Mouse (Mus musculus) retina, postnatal 7 days (tissue): ENCODE measurements around the gene Smim6.
A peak's percentile ranks its signal among the peaks of the same experiment; 100 is the strongest.

Experiments used
- DNase-seq: peaks from one replicate; pipeline ENCODE4 v3.0.0-alpha.2; 2012; ENCODE audit warnings: low read depth, low spot score

Smim6 gene

DNA sequence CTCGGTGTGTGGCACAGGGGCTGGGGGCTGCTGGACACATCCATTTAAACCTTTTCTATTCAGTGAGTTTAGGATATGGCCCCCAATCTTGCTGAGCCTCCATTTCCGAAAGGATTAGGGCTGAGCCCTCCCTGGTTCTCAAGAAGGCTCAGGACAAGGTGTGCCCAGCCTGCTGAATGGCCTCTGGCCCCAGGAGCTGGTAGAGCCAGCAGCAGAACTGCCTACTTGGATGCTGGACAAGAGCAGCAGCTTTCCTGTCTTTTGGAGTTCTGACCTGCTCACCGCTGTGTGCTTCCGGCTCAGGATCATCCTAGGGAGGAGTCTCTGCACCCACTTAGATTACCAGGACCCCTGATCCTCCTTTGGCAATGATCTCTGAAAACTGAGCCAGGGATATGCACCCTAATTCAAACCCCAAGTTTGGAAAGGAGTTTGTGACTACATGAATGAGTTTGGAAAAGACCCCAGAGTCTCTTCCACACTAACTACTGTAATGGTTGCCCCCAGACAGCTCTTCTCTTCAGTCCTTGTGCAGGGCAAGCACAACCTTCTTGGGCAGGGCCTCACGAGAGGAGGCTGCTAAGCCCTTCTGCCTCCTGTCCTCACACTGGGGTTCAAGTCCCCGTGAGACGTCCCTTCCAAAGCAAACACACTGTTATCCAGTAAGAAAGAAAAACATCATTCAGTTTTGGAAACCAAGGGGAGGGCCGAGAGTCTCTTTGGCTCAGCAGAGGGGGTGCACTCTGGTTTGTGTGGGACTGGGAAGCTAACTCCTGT lies 11.1 kb upstream of the Smim6 start:
- no peak for DNase-seq

DNA sequence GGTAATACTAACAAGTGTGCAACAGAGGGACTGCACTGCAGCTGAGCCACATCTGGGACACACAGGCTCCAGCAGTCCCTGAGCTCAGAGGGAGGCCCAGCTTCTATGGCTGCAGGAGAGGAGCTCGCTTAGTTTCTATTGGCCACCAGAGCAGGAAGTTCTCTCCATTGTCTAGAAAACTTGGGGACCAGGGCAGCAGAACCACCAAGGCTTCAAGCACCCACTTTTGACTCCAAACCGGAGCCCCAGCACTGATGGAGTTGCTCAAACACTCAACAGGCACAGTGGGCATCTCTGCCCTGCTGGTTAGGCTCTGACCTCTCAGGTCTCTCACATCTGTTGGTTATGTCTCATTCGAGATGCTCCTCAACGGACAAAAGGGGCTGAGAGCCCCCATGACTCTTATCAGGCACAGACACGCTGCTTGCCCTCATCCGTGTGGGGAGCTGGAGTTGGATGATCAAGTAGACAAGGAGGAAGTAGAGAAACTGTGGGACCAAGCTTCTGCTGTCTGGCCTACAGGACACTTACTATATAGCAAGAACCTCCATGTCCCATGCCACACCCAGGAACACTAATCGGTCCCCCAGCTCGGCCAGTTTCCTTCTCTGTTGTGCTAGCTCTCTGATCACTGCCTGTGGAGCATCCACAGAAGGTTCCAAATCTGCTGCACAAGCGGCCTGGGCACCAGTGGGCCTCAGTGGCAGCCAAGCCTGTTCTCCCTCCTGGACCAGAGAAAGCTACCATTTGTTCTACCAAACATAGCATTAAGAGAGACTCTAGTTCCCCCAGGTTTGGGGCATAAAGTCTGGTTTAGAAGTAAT lies 10.3 kb upstream of the Smim6 start:
- DNase-seq, result no peak

DNA sequence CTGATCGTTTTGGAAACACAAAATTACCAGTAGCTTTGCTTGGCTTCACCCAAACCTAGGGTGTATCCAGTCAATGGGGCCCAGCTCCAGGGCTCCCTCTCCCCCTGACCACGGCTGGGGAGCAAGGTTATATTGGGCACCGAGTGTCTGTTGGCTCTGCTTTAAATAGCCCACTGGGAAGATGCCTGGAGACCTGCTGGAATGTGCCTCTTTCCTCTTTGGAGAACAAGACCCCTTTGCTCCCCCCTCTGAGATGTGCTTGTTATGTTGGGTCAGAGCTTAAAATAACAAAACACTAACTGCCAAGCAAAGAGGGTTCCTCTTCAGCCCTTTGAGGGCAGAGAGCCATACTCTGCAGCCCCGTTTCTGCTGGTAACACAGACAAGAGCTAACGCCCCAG lies 9.6 kb upstream of the Smim6 start:
- DNase-seq, result no peak

DNA sequence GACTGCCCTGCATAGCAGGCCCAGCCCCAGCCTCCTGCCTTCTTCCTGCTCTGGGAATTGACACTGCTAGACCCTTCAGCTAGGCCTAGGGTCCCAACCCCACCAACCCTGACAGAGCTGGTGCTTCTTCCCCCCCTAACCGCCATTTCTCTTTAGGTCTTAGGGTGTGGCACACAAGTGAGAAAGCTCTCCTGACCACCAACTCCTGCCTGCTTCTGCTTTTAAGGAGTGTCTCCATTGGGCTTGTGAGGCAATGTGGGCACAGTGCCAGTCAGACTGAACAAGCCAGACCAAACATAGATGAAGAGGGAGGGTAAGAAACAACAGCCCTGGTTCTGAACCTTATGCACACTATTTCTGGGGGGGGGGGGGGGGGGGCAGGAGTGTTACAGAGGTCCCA lies 9.0 kb upstream of the Smim6 start:
- no peak for DNase-seq

DNA sequence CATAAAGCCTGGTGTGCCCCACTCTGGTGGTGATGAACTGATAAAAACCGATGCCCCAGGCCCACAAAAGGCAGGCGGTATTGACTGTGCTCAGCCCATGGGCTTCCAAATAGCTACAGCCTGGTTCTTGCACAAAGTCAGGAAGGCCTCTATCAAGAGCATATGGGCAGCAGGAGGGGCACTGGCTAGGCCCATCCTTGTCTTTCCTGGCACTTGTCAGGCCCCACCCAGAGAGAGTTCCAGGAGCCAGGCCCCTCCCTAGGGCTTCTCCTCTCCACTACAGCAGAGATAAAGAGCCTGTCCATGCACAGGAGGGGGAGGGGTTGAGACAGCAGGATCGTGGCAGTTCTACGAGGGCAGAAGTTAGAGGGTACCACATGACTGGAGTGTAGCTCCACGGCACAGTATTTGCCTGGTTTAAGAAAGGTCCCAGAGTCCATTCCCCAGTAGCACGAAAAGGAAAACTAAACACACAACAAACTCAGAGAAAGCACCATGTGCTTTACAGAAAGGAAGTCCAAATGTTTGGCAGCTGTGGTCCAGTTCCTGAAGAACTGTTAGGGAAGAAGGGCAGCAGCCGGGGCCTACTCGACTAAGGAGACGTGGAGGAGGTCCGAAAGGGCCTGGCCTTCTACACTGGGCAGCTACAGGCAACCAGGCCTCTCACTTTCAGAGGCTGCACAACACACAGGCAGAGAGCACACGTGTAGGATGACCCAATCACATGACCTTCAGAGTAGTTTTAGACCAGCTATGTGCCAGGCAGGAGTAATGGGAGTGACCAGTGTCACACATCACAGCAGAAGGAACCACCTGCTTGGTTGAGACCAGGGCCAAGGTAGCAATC lies 8.2 kb upstream of the Smim6 start:
- DNase-seq, result no peak

DNA sequence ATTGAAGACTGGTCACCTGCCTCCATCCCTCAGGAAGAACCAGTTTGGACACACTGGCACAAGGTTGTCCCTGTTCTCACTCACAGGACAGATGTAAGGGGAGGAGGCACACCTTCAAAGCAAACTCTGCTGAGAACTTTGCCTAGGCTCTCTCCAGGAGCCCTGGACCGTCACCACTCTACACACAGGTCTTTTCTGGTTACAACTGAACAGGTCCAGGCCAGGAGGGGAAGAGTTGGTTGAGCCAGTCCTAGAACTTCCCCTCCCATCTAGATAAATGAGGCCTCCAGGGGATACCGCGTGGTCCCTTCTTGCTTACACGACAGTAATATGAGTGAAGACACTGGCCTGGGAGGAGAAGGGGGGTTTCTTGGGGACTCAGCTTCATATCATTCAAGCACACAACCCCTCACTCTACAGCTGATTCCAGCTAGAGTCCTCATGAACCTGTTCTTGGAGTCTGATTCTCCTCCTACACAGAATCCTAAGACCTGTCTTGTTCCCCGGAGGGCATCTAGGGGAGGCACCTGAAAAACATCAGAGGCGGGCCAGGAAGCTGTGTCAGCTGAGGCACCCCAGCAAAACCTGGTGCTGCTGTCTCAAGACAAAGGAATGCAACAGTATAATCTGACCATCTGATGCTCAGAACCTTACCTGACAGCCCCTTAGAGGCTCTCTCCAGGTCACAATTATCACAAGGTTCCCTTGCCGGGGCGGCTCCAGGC lies 7.4 kb upstream of the Smim6 start:
- DNase-seq, result no peak

DNA sequence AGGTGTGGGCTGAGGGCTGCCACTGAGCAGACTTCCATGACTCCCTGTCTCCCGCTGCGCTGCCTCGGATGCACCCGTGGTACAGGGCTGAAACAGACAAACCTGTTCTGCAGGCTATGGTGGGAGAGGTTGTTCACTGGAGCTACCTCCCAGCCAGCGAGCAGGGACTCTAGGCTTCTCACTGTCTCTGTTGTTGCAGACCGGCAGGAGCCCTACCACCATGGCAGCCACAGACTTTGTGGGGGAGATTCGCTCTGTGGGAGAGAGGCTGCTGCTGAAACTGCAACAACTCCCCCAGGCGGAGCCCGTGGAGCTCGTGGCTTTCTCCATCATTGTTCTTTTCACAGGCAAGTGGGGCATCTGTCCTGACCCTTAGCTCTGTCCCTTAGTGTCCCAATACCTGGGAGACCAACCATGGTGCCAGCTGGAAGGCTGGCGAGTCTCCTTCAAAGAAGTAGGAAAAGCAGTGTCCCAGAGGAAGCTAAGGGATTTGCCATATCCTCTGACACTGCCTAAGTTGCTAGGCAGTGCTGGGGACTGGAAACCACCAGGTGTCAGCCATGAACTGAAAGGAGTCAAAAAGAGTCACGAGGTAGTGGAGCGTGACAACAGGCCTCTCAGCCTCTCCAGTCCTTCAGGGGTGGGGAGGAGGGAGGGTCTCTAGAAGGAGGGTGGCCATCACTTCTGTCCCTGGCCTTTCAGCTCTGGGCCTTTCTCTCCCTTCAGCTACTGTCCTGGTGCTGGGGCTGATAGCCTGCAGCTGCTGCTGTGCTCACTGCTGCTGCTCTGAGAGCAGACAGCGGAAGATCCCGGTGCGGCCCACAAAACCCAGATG lies 6.6 kb upstream of the Smim6 start:
- no peak for DNase-seq

DNA sequence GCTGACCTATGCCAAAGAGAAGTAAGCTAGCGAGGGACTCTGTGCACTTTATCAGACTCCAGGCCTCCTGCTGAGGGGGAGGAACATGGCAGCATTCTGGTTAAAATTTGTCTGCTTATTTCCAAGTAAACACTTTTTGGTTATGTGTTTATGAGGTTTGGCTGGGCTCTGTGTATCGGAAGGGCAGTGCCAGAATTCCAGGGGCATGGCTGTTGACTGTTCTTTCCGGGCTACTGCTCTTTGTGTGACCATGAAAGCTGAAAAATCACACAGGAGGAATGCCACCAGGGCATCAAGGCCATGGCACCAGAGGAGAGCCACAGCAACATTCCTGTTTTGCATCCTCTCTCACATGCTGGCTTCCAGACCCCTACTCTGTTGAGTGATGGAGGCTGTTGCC lies 5.7 kb upstream of the Smim6 start:
- no peak for DNase-seq

DNA sequence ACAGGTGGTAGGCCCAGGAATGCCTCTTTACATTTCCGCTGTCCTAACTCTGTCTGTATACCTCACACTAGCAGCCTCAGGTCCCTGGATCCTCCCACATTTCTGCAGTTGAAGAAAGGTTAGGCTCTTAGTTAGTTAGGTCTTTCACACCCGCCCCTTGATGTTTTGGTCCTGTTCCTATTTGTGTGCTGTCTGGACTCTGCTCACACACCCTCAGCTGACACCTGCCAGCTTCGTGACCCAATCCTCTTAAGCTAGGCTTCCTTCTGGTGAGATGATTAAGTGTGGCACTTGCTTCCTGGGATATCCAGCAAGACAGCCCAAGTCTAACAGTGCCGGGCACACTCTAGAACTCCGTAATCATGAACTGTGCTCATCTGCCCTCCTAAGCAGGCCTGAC lies 5.3 kb upstream of the Smim6 start:
- peak; percentile 43 for DNase-seq

DNA sequence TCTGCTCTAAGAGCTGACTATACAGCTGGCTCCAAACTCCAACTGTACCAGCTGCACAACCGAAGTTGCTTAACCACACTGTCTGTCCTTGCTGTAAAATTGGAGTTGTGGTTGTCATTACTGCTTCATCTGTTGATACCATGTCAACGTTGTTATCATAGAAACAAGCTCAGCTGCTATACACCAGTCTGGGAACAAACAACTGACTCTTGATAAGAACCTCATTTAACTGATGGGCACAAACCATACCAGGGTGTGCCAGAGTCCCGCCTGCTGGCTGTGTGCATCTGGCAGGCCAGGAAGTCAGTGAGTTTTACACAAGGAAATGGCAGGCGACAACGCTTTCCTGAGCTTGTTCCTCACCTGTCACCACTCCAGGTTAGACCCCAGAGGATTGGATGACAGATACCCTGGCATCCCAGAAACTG lies 669 bp upstream of the Smim6 start:
- DNase-seq, result no peak

DNA sequence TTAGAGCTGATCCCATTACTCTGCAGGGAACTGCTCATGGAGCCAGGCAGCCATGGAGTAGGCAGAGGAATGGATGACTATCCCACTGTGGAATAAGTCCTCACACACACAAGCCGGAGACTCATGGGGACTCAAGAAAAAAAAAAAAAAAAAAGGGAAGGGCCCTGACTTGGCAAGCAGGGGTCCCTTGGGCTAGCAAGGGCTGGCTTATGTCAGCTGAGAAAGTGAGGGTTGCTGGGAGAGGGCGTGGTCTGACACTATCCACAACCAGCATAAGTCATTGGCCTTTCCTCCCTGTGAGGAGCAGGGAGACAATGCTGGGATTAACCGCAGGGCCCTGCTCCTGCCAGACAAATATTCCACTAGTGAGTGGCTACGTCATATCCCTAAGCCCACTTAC lies 4.8 kb downstream of the Smim6 start:
- no peak for DNase-seq

DNA sequence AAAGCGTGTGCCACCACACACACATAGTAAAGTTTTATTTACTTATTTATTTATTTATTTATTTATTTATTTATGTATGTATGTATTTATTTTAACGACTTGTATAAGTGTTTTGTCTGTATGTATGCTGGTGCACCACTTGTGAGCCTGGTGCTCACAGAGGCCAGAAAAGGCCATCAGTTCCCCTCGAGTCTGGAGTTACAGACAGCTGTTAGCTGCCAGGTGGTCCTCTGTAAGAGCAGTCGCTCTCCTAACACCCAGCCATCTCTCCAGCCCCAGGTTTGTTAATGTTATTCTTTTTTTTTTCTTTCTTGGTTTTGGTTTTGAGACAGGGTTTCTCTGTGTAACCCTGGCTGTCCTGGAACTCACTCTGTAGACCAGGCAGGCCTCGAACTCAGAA lies 6.8 kb downstream of the Smim6 start:
- no peak for DNase-seq

DNA sequence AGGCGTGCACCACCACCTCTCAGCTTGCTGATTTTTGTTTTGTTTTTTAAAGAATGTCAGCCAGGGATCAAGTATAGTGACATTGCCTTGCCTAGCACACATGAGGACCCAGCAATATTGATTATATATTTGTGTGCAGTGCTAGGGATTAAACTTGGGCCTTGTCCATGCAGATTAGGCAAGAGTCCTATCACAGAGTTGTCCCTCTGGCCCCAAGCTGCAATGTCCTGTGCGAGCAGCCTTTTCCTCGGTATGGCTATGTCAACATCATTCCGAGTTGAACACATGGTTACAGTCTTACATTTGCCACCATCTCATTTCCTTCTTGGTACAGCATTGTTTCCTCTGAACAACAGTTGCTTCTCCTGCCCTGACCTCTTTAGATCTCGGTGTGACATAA lies 7.3 kb downstream of the Smim6 start:
- no peak for DNase-seq

DNA sequence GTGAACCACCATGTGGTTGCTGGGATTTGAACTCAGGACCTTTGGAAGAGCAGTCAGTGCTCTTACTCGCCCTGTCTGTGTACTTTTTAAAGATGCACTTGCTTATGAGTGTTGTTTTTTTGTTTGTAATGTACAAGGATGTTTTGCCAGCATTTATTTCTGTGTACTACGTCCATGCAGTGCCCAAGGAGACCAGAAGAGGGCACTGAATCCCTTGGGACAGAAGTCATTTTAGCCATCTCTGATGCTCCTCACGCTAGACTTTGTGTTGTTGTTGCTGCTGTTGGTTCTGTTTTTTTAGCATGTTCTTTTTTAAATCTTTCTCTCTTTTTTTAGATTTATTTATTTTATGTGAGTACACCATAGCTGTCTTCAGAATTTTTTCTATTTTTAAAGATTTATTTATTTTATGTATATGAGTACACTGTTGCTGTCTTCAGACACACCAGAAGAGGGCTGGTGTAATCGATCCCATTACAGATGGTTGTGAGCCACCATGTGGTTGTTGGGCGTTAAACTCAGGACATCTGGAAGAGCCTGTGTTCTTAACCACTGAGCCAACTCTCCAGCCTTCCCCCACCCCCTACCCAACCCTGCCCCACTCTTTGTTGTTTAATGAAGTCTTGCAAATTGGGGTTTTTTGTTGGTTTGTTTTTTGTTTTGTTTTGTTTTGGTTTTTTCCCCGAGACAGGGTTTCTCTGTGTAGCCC lies 8.4 kb downstream of the Smim6 start:
- DNase-seq, result no peak

DNA sequence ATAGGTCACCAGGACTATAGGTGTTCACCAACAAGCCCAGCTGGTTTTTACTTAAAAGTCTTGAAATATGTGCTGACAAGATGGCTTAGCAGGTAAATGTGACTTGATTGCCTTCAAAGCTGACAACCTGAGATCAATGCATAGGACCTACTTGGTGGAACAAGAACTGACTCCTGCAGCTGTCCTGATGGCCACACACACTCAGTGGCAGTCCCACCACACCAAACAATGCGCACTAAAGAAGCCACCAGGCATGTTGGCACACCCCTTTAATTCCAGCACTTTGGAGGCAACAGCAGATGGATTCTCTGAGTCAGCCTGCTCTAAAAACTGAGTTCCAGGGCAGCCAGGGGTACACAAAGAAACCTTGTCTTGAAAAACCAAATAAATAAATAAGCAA lies 10.2 kb downstream of the Smim6 start:
- DNase-seq, result no peak

DNA sequence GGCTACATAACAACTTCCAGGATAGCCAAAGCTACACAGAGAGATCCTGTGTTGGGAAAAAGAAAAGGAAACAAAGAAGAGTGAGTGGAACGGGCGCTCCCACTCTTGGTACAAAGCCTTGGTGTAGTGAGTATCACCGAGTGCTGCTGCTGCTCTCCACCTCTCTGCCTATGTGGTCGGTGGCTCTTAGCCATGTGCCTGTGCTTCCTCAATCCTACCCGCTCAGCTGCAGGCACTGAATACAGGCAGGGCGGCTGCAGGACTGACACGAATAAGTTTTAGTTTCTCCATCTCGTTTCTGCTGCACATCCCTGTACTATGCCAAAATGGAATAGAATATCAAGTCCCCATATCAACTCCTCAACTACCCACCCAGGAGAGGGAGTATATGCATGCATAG lies 17.2 kb downstream of the Smim6 start:
- DNase-seq, result no peak

DNA sequence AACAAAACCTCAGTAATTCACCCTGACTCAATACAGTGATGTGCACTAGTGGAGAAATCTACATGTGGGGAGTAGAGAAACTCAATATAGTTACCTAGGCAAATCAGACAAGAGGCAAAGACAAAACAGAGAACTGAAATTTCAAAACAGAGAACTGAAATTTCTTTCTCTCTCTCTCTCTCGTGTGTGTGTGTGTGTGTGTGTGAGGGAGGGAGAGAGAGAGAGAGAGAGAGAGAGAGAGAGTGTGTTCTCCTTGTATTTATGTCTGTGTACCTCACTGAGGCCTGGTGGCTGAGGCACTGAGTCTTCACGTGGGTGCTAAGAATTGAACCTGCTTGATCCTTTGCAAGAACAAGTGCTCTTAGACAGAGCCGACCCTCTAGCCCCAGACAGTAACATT lies 18.0 kb downstream of the Smim6 start:
- DNase-seq, result no peak

DNA sequence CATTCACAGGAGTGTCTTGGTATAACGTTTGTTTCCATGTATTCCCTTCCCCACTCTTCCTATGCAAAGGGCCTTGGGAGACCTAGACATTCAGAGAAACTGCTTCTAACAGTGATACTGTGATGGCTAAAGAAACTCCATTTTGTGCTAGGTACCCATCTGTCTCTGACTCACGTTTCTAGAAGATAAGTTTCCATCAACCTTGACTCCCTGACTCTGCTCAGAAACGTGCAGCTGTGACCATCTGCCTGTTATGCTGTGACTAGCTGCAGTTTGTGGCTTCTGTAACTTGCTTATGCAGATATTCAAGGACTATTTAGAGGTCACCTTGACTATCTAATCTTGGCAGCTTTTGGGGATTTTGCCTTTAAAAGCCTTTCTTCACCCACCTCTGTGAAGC lies 19.4 kb downstream of the Smim6 start:
- no peak for DNase-seq

DNA sequence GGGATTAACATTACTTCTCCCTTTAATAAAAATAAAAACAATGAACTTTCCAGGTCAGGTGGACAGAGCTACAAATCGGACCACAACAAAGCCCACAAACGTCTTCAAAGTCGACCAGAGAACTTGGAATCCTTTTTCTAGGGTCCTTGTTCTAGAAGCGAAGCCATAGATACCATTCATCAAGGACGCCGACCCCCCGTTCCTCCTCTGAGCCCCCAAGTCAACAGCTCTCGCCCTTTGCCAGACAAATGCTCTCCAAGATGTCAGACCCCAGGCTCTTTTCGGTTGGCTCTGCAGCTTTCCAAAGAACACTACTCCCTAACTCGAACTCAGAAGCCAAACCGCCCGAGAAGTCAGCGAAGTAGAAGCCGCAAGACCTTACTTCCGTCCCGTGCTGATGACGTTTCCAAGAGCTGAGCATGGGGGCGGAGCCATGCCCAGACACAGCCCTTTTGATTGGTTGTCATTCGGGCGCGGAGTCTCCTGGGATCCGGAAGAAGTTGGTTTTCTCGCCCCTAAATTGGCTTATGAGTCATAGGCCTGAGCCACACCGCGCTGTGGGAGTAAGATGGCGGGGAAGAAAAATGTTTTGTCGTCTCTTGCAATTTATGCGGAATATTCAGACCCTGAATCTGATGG lies 21.4 kb downstream of the Smim6 start, which contains the start of the genes Sap30bp and Recql5:
Gene Sap30bp (plus strand): TSS at position 175 of the 639 bp plus-strand sequence.
Gene Recql5 (minus strand): TSS at position 370 of the 639 bp plus-strand sequence.
- peak; percentile 98 for DNase-seq
